Comparison of ENCODE assay signal across 21 mouse cellular contexts in genomic region chr7:141078876-141079275, GRCm38 (mm10). TPM values are rescaled to one million over a fixed set of nuclear protein-coding genes. Genes with fewer than 3 reads are reported as not detected.
A peak's percentile ranks its signal among the peaks of the same experiment; 100 is the strongest.
DNase-seq lines count a peak whose midpoint lies in the region; ATAC-seq lines count a peak whose summit lies in the region.
"Had no signal": no experiment of that assay in that cellular context is flagged by ENCODE, and none has a peak within 500 bp of the region (broad histone marks: within the 10 kb centered on the region; RNA-seq: fewer than 3 reads in every experiment).

No protein-coding gene starts in this region.

- no peak overlapping the region for H3K9ac ChIP-seq in heart, embryonic 11.5 days (ENCODE audit: low read depth, low read length)
- H3K9ac ChIP-seq in limb, embryonic 13.5 days, result no peak overlapping the region
- H3K9ac ChIP-seq in hindbrain, embryonic 12.5 days, result no peak overlapping the region
- H3K9ac ChIP-seq: forebrain, embryonic 15.5 days; heart, embryonic 13.5 days; liver, embryonic 15.5 days; neural tube, embryonic 13.5 days had no signal

- 73% methylated on average over 4 of the region's 4 CpGs for WGBS in heart, embryonic 10.5 days
- 79% methylated on average over 4 of the region's 4 CpGs for WGBS in heart, embryonic 11.5 days (ENCODE audit: insufficient replicate concordance)
- WGBS in limb, embryonic 13.5 days, result 75% methylated on average over 4 of the region's 4 CpGs
- 91% methylated on average over 4 of the region's 4 CpGs for WGBS in hindbrain, embryonic 12.5 days

- no peak overlapping the region for H3K4me2 ChIP-seq in heart, embryonic 11.5 days
- peak overlapping the region; percentile 44; the same call in 1 of the 2 replicates for H3K4me2 ChIP-seq in limb, embryonic 13.5 days (replicated peaks)
- no peak overlapping the region for H3K4me2 ChIP-seq in hindbrain, embryonic 12.5 days (replicated peaks)
- H3K4me2 ChIP-seq: forebrain, embryonic 15.5 days; heart, embryonic 13.5 days; liver, embryonic 15.5 days; midbrain, embryonic 11.5 days; neural tube, embryonic 13.5 days had no signal

- H3K27ac ChIP-seq in heart, embryonic 10.5 days, result 0 out of 2 replicates have a peak overlapping the region, but pooled peaks have one; percentile 11
- no peak overlapping the region for H3K27ac ChIP-seq in heart, embryonic 11.5 days (ENCODE audit: low read depth, low read length)
- no peak overlapping the region; the same call in 1 of the 2 replicates for H3K27ac ChIP-seq in limb, embryonic 13.5 days
- H3K27ac ChIP-seq in hindbrain, embryonic 12.5 days, result no peak overlapping the region
- H3K27ac ChIP-seq: forebrain, embryonic 15.5 days; heart, embryonic 13.5 days; liver, embryonic 15.5 days; neural tube, embryonic 13.5 days had no signal

- H3K27me3 ChIP-seq in heart, embryonic 10.5 days (ENCODE audit: insufficient read depth, poor library complexity, severe bottlenecking), result peaks cover 89% of the 10 kb centered on the region
- H3K27me3 ChIP-seq in heart, embryonic 11.5 days (ENCODE audit: control insufficient read depth, insufficient read depth, low read length), result peaks cover 69% of the 10 kb centered on the region
- H3K27me3 ChIP-seq in limb, embryonic 13.5 days, result peaks cover 24% of the 10 kb centered on the region
- peaks cover 18% of the 10 kb centered on the region for H3K27me3 ChIP-seq in hindbrain, embryonic 12.5 days
- H3K27me3 ChIP-seq: forebrain, embryonic 15.5 days had no signal

- no peak overlapping the region for H3K4me3 ChIP-seq in heart, embryonic 10.5 days
- H3K4me3 ChIP-seq in heart, embryonic 11.5 days (ENCODE audit: low read depth, low read length), result no peak overlapping the region
- no peak overlapping the region for H3K4me3 ChIP-seq in limb, embryonic 13.5 days
- no peak overlapping the region for H3K4me3 ChIP-seq in hindbrain, embryonic 12.5 days
- H3K4me3 ChIP-seq: forebrain, embryonic 15.5 days; heart, embryonic 13.5 days; liver, embryonic 15.5 days; neural tube, embryonic 13.5 days had no signal

- no peaks in the 10 kb centered on the region for H3K9me3 ChIP-seq in heart, embryonic 10.5 days
- no peaks in the 10 kb centered on the region for H3K9me3 ChIP-seq in heart, embryonic 11.5 days (replicated peaks; ENCODE audit: control insufficient read depth, low read length)
- no peaks in the 10 kb centered on the region for H3K9me3 ChIP-seq in limb, embryonic 13.5 days
- no peaks in the 10 kb centered on the region for H3K9me3 ChIP-seq in hindbrain, embryonic 12.5 days (replicated peaks)
- H3K9me3 ChIP-seq: forebrain, embryonic 15.5 days; heart, embryonic 13.5 days; liver, embryonic 15.5 days; neural tube, embryonic 13.5 days had no signal

- no peak for ATAC-seq in heart, embryonic 11.5 days (replicated peaks; ENCODE audit: insufficient number of reproducible peaks, low FRiP score, low TSS enrichment)
- ATAC-seq in limb, embryonic 13.5 days (ENCODE audit: low FRiP score, low read depth), result no peak
- no peak for ATAC-seq in hindbrain, embryonic 12.5 days (ENCODE audit: low FRiP score)
- ATAC-seq: forebrain, embryonic 15.5 days had no signal

- peaks cover 5% of the 10 kb centered on the region; the same call in 1 of the 2 replicates for H3K4me1 ChIP-seq in heart, embryonic 10.5 days
- H3K4me1 ChIP-seq in heart, embryonic 11.5 days (ENCODE audit: control insufficient read depth, insufficient read depth, low read length), result no peaks in the 10 kb centered on the region
- H3K4me1 ChIP-seq in limb, embryonic 13.5 days, result peaks cover 7% of the 10 kb centered on the region; the same call in 1 of the 2 replicates
- no peaks in the 10 kb centered on the region for H3K4me1 ChIP-seq in hindbrain, embryonic 12.5 days
- H3K4me1 ChIP-seq: forebrain, embryonic 15.5 days; heart, embryonic 13.5 days; liver, embryonic 15.5 days; neural tube, embryonic 13.5 days had no signal

- no peaks in the 10 kb centered on the region for H3K36me3 ChIP-seq in heart, embryonic 10.5 days
- H3K36me3 ChIP-seq in heart, embryonic 11.5 days (ENCODE audit: control insufficient read depth, insufficient read depth, low read length), result no peaks in the 10 kb centered on the region
- H3K36me3 ChIP-seq in limb, embryonic 13.5 days, result no peaks in the 10 kb centered on the region
- H3K36me3 ChIP-seq in hindbrain, embryonic 12.5 days, result no peaks in the 10 kb centered on the region
- H3K36me3 ChIP-seq: forebrain, embryonic 15.5 days; heart, embryonic 13.5 days; liver, embryonic 15.5 days; neural tube, embryonic 13.5 days had no signal

- no peak for DNase-seq in heart, embryonic 10.5 days (ENCODE audit: low spot score)
- DNase-seq in urinary bladder, postnatal 25 days (ENCODE audit: low spot score), result peak; percentile 44
- DNase-seq in urinary bladder, adult 18-20 months (ENCODE audit: low spot score in 2 of 2), result no peak
- DNase-seq in gastrocnemius, adult 8-10 months (ENCODE audit: low spot score in 2 of 2), result no peak
- no peak for DNase-seq in spleen, postnatal 14 days (ENCODE audit: low spot score in 2 of 2)
- DNase-seq: adrenal gland, postnatal 36 days; cerebellum, adult 8-10 months; embryo, embryonic 11 days; heart, postnatal 36 days; layer of hippocampus, postnatal 36 days; spleen, adult 18-20 months; thymus, postnatal 36 days had no signal

RNA-seq across cellular contexts. Expression of gene Pkp3, which starts 0.9 kb away (rescaled TPM):
- polyA plus RNA-seq in heart, embryonic 10.5 days (2016; fragmentation: Nextera tagmentation; extraction: Ambion mirVana), result 0.94 and 3.4 TPM in 2 replicates
- 0.67 and 0.68 TPM in 2 replicates for polyA plus RNA-seq in heart, embryonic 11.5 days (2014; fragmentation: Nextera tagmentation; extraction: Ambion mirVana)
- 23.9 and 25.5 TPM in 2 replicates for polyA plus RNA-seq in limb, embryonic 13.5 days (2015; fragmentation: Nextera tagmentation; extraction: Ambion mirVana)
- polyA plus RNA-seq in hindbrain, embryonic 12.5 days (2016; fragmentation: Nextera tagmentation; extraction: Ambion mirVana), result 3.1 and 4.5 TPM in 2 replicates
- total RNA-seq in gastrocnemius, adult 8-10 months (2022), result not detected
- total RNA-seq: heart, postnatal 36 days; layer of hippocampus, postnatal 36 days; left cerebral cortex, postnatal 36 days had no signal
- polyA plus RNA-seq: forebrain, embryonic 15.5 days had no signal

RNA-seq across cellular contexts. Expression of gene B4galnt4, which starts 18.0 kb away (rescaled TPM):
- 2.6 and 12.7 TPM in 2 replicates for polyA plus RNA-seq in heart, embryonic 10.5 days (2016; fragmentation: Nextera tagmentation; extraction: Ambion mirVana)
- 1.4 and 2.6 TPM in 2 replicates for polyA plus RNA-seq in heart, embryonic 11.5 days (2014; fragmentation: Nextera tagmentation; extraction: Ambion mirVana)
- 21.5 and 26.9 TPM in 2 replicates for polyA plus RNA-seq in limb, embryonic 13.5 days (2015; fragmentation: Nextera tagmentation; extraction: Ambion mirVana)
- 46.1 and 46.5 TPM in 2 replicates for polyA plus RNA-seq in hindbrain, embryonic 12.5 days (2016; fragmentation: Nextera tagmentation; extraction: Ambion mirVana)
- total RNA-seq in gastrocnemius, adult 8-10 months (2022), result under 1 TPM in 2 of 4 experiments, not detected in 2; 0.20 to 0.59 TPM
- total RNA-seq: heart, postnatal 36 days had no signal

RNA-seq across cellular contexts. Expression of gene Sigirr, which starts 21.5 kb away (rescaled TPM):
- polyA plus RNA-seq in heart, embryonic 10.5 days (2016; fragmentation: Nextera tagmentation; extraction: Ambion mirVana), result 3.0 and 5.7 TPM in 2 replicates
- polyA plus RNA-seq in heart, embryonic 11.5 days (2014; fragmentation: Nextera tagmentation; extraction: Ambion mirVana), result 2.3 and 3.0 TPM in 2 replicates
- 2.7 and 3.1 TPM in 2 replicates for polyA plus RNA-seq in limb, embryonic 13.5 days (2015; fragmentation: Nextera tagmentation; extraction: Ambion mirVana)
- polyA plus RNA-seq in hindbrain, embryonic 12.5 days (2016; fragmentation: Nextera tagmentation; extraction: Ambion mirVana), result 1.7 and 2.6 TPM in 2 replicates
- total RNA-seq in gastrocnemius, adult 8-10 months (2022), result 1 to 10 TPM; 1.4 to 1.6 (median 1.5) TPM

RNA-seq across cellular contexts. Expression of gene Ano9, which starts 38.7 kb away (rescaled TPM):
- 0.42 and 0.97 TPM in 2 replicates for polyA plus RNA-seq in heart, embryonic 10.5 days (2016; fragmentation: Nextera tagmentation; extraction: Ambion mirVana)
- polyA plus RNA-seq in heart, embryonic 11.5 days (2014; fragmentation: Nextera tagmentation; extraction: Ambion mirVana), result 0.31 TPM in 1 of 2 replicates, not detected in the other
- polyA plus RNA-seq in limb, embryonic 13.5 days (2015; fragmentation: Nextera tagmentation; extraction: Ambion mirVana), result 1.3 and 2.1 TPM in 2 replicates
- polyA plus RNA-seq in hindbrain, embryonic 12.5 days (2016; fragmentation: Nextera tagmentation; extraction: Ambion mirVana), result 0.59 and 0.81 TPM in 2 replicates
- total RNA-seq in gastrocnemius, adult 8-10 months (2022), result not detected
- total RNA-seq: layer of hippocampus, postnatal 36 days; left cerebral cortex, postnatal 36 days had no signal

RNA-seq across cellular contexts. Expression of gene Ptdss2, which starts 43.3 kb away (rescaled TPM):
- polyA plus RNA-seq in heart, embryonic 10.5 days (2016; fragmentation: Nextera tagmentation; extraction: Ambion mirVana), result 87.8 and 91.1 TPM in 2 replicates
- 65.0 and 71.2 TPM in 2 replicates for polyA plus RNA-seq in heart, embryonic 11.5 days (2014; fragmentation: Nextera tagmentation; extraction: Ambion mirVana)
- polyA plus RNA-seq in limb, embryonic 13.5 days (2015; fragmentation: Nextera tagmentation; extraction: Ambion mirVana), result 85.5 and 89.2 TPM in 2 replicates
- 76.0 and 76.5 TPM in 2 replicates for polyA plus RNA-seq in hindbrain, embryonic 12.5 days (2016; fragmentation: Nextera tagmentation; extraction: Ambion mirVana)
- 10 to 100 TPM; 18.6 to 26.4 (median 22.0) TPM for total RNA-seq in gastrocnemius, adult 8-10 months (2022)
